Mouse (Mus musculus): ENCODE results near the gene Atp5e. TPM values are rescaled to one million over a fixed set of nuclear protein-coding genes. Genes with fewer than 3 reads are reported as not detected.

Atp5e gene
- polyA plus RNA-seq, 1 experiment from 2014 or later: 771 TPM

GRCm38 (mm10) chr2:174436076-174436701 lies 27.7 kb downstream of the Atp5e start:
- ATAC-seq (ENCODE audit: low FRiP score, low TSS enrichment) (no peak), DNase-seq (no peak)
- Histone ChIP-seq H3K27me3 (ENCODE audit: control insufficient read depth, insufficient read depth, low read length) (no peaks in the 10 kb centered on the region), H3K4me1 (ENCODE audit: control insufficient read depth, insufficient read depth, low read length) (peaks cover 18% of the 10 kb centered on the region), H3K4me2 (ENCODE audit: low read length) (no peak overlapping the region), H3K9me3 (ENCODE audit: control insufficient read depth, low read length) (no peaks in the 10 kb centered on the region), H3K9ac (replicated peaks; ENCODE audit: low read length) (no peak overlapping the region), H3K4me3 (replicated peaks; ENCODE audit: low read depth, low read length) (no peak overlapping the region), H3K27ac (replicated peaks; ENCODE audit: low read depth, low read length) (no peak overlapping the region), H3K36me3 (ENCODE audit: control insufficient read depth, insufficient read depth, low read length) (no peaks in the 10 kb centered on the region)
- whole genome bisulfite sequencing: 94% methylated on average over 26 of the region's 26 CpGs

- Histone ChIP-seq H3K4me3 (replicated peaks; ENCODE audit: low read depth, low read length) (no peak overlapping the region), H3K4me1 (ENCODE audit: control insufficient read depth, insufficient read depth, low read length) (peaks cover 18% of the 10 kb centered on the region), H3K27me3 (ENCODE audit: control insufficient read depth, insufficient read depth, low read length) (no peaks in the 10 kb centered on the region), H3K9me3 (ENCODE audit: control insufficient read depth, low read length) (no peaks in the 10 kb centered on the region), H3K36me3 (ENCODE audit: control insufficient read depth, insufficient read depth, low read length) (no peaks in the 10 kb centered on the region), H3K27ac (replicated peaks; ENCODE audit: low read depth, low read length) (no peak overlapping the region), H3K4me2 (ENCODE audit: low read length) (no peak overlapping the region), H3K9ac (replicated peaks; ENCODE audit: low read length) (no peak overlapping the region)
- ATAC-seq (ENCODE audit: low FRiP score, low TSS enrichment): no peak
- DNase-seq: no peak
- WGBS: 96% methylated on average over 9 of the region's 9 CpGs
Measured at GRCm38 (mm10) chr2:174434943-174435342, 29.0 kb downstream of the Atp5e start.

- WGBS: 80% methylated on average over 10 of the region's 10 CpGs
Measured at GRCm38 (mm10) chr2:174428996-174429591, 34.8 kb downstream of the Atp5e start.

DNA sequence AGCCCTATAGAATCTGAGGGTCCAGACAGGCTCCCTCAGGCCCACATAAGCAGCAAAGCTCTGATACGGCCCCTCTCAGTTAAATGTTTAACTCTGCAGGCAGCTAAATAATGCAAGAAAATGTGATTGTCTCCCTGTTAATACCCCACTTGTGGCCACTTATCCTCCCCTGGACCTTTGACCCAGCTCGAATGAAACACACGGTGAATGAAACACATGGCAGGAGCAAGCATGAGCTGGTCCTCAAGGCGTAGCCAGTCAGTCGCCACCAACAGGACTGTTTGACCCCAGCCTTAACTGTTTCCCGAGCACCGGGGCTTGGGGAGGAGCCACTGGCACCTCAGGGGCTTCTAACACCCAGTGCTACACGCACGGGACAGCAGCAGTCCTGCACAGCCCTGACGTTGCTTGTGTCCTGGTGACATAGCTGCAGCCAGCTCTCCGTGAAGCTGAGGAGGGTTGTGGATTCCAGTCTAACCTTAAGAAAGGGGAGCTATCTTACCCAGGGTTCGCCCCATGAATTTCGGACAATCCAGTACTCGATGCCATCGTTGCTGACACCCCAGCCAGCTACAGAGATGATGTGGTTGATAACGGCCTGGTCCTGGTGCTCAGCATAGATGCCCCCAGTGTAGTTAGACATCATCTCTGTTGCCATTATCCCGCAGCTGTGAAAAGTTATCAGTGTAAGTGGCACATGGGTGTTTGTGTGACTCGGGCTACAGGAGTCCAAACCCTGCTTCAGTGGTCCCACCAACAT lies 35.6 kb downstream of the Atp5e start:
- WGBS: 80% methylated on average over 18 of the region's 18 CpGs
- ATAC-seq (ENCODE audit: low FRiP score, low TSS enrichment) (no peak), DNase-seq (no peak)
- Histone ChIP-seq H3K9ac (replicated peaks; ENCODE audit: low read length) (no peak overlapping the region), H3K4me2 (ENCODE audit: low read length) (no peak overlapping the region), H3K4me1 (ENCODE audit: control insufficient read depth, insufficient read depth, low read length) (0 out of 2 replicates have a peak, but pooled peaks cover 4% of the 10 kb centered on the region), H3K27me3 (ENCODE audit: control insufficient read depth, insufficient read depth, low read length) (no peaks in the 10 kb centered on the region), H3K4me3 (replicated peaks; ENCODE audit: low read depth, low read length) (no peak overlapping the region), H3K9me3 (ENCODE audit: control insufficient read depth, low read length) (no peaks in the 10 kb centered on the region), H3K27ac (replicated peaks; ENCODE audit: low read depth, low read length) (0 out of 2 replicates have a peak overlapping the region, but pooled peaks have one; percentile 5), H3K36me3 (ENCODE audit: control insufficient read depth, insufficient read depth, low read length) (peaks cover 57% of the 10 kb centered on the region)

More at GRCm38 (mm10) chr2:174428996-174429591, 34.8 kb downstream of the Atp5e start:
- Histone ChIP-seq H3K4me1 (ENCODE audit: control insufficient read depth, insufficient read depth, low read length) (0 out of 2 replicates have a peak, but pooled peaks cover 4% of the 10 kb centered on the region), H3K9ac (replicated peaks; ENCODE audit: low read length) (no peak overlapping the region), H3K27me3 (ENCODE audit: control insufficient read depth, insufficient read depth, low read length) (no peaks in the 10 kb centered on the region), H3K27ac (replicated peaks; ENCODE audit: low read depth, low read length) (0 out of 2 replicates have a peak overlapping the region, but pooled peaks have one; percentile 5), H3K4me3 (replicated peaks; ENCODE audit: low read depth, low read length) (no peak overlapping the region), H3K9me3 (ENCODE audit: control insufficient read depth, low read length) (no peaks in the 10 kb centered on the region), H3K36me3 (ENCODE audit: control insufficient read depth, insufficient read depth, low read length) (peaks cover 49% of the 10 kb centered on the region), H3K4me2 (ENCODE audit: low read length) (no peak overlapping the region)
- no peak for ATAC-seq (ENCODE audit: low FRiP score, low TSS enrichment)
- DNase-seq: peak; percentile 41

- no peak for DNase-seq
- Histone ChIP-seq H3K9me3 (ENCODE audit: control insufficient read depth, low read length) (no peaks in the 10 kb centered on the region), H3K9ac (replicated peaks; ENCODE audit: low read length) (no peak overlapping the region), H3K27ac (replicated peaks; ENCODE audit: low read depth, low read length) (no peak overlapping the region), H3K4me1 (ENCODE audit: control insufficient read depth, insufficient read depth, low read length) (0 out of 2 replicates have a peak, but pooled peaks cover 4% of the 10 kb centered on the region), H3K4me3 (replicated peaks; ENCODE audit: low read depth, low read length) (no peak overlapping the region), H3K4me2 (ENCODE audit: low read length) (no peak overlapping the region), H3K27me3 (ENCODE audit: control insufficient read depth, insufficient read depth, low read length) (no peaks in the 10 kb centered on the region), H3K36me3 (ENCODE audit: control insufficient read depth, insufficient read depth, low read length) (peaks cover 71% of the 10 kb centered on the region)
- WGBS: 93% methylated on average over 12 of the region's 12 CpGs
- 0 out of 2 replicates have a peak, but pooled peaks have one; percentile 7 for ATAC-seq (ENCODE audit: low FRiP score, low TSS enrichment)
Measured at GRCm38 (mm10) chr2:174426856-174427255, 37.0 kb downstream of the Atp5e start.

GRCm38 (mm10) chr2:174424301-174425085 lies 39.4 kb downstream of the Atp5e start:
- no peak overlapping the region for H3K9ac ChIP-seq (replicated peaks; ENCODE audit: low read length)
- peaks cover 87% of the 10 kb centered on the region for H3K36me3 ChIP-seq (ENCODE audit: control insufficient read depth, insufficient read depth, low read length)
- H3K4me1 ChIP-seq (ENCODE audit: control insufficient read depth, insufficient read depth, low read length): 0 out of 2 replicates have a peak, but pooled peaks cover 4% of the 10 kb centered on the region
- no peak overlapping the region for H3K4me3 ChIP-seq (replicated peaks; ENCODE audit: low read depth, low read length)
- no peak overlapping the region for H3K4me2 ChIP-seq (ENCODE audit: low read length)
- no peak overlapping the region for H3K27ac ChIP-seq (replicated peaks; ENCODE audit: low read depth, low read length)
- H3K9me3 ChIP-seq (ENCODE audit: control insufficient read depth, low read length): no peaks in the 10 kb centered on the region
- ATAC-seq (ENCODE audit: low FRiP score, low TSS enrichment) (no peak), DNase-seq (no peak)
- WGBS: 93% methylated on average over 11 of the region's 11 CpGs
- no peaks in the 10 kb centered on the region for H3K27me3 ChIP-seq (ENCODE audit: control insufficient read depth, insufficient read depth, low read length)

DNA sequence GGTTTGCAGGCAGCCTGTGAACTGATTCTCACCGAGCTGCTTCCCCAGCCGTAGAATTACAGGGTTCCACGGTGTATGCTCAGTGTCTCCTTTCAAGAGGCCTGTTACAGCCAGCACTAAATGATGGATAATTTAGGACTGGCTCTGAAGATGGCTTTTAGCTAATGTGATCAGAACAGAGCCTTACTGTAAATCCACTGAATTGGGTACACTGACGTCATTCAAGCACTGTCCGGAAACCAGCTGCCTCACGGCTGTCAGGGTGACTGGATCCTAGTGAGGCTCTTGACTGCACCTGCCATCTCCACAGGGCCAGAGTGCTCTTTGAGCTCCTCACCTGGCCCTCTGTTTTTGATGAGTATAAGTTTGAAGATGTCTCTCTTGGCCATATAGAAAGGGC lies 42.8 kb downstream of the Atp5e start:
- peaks cover 58% of the 10 kb centered on the region for H3K36me3 ChIP-seq (ENCODE audit: control insufficient read depth, insufficient read depth, low read length)
- WGBS: 92% methylated on average over 6 of the region's 6 CpGs

DNA sequence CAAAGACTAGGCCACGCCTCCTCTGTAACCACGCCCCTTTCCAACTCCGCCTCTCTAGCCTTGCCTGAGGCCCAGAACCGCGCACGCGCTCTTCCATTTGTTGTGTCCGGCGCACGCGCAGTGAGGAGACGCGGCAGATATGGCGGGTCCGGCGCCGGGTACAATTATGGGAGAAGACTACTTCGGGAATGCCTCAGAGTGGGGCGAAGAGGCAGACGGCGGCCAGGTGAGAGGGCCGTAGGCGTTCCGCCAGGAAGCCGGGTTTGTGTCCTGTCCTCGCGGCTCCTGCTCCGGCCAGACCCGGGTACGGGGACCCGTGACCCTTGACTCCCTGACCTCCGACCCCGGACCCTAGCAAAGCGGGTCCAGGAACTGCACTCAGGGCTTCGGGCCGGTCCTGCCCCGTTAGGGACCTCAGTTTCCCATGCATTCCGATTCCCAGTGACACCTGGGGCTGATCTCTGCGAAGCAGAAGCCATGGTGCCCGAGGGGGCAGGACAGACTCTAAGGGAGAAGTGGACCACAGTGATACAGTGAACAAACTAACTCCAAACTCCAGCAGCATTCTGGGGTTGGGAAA lies 48.1 kb downstream of the Atp5e start, which contains the start of gene Nelfcd:
TSS of gene Nelfcd (plus strand) at position 74 of the 580 bp plus-strand sequence.
- Histone ChIP-seq H3K4me1 (ENCODE audit: control insufficient read depth, insufficient read depth, low read length) (peaks cover 11% of the 10 kb centered on the region), H3K27ac (replicated peaks; ENCODE audit: low read depth, low read length) (no peak within 1 kb of the TSS), H3K4me3 (replicated peaks; ENCODE audit: low read depth, low read length) (peak within 1 kb of the TSS; percentile 90), H3K9me3 (ENCODE audit: control insufficient read depth, low read length) (no peaks in the 10 kb centered on the region), H3K9ac (replicated peaks; ENCODE audit: low read length) (peak within 1 kb of the TSS; percentile 78), H3K36me3 (ENCODE audit: control insufficient read depth, insufficient read depth, low read length) (peaks cover 6% of the 10 kb centered on the region; the same call in 1 of the 2 replicates), H3K27me3 (ENCODE audit: control insufficient read depth, insufficient read depth, low read length) (no peaks in the 10 kb centered on the region), H3K4me2 (ENCODE audit: low read length) (peak within 1 kb of the TSS; percentile 86)
- DNase-seq: peak; percentile 98
- peak; percentile 91 for ATAC-seq (ENCODE audit: low FRiP score, low TSS enrichment)
- WGBS: under 1% methylated on average over 40 of the region's 40 CpGs

More for the DNA sequence above, 42.8 kb downstream of the Atp5e start:
- Histone ChIP-seq H3K4me3 (replicated peaks; ENCODE audit: low read depth, low read length) (no peak overlapping the region), H3K27ac (replicated peaks; ENCODE audit: low read depth, low read length) (no peak overlapping the region), H3K4me1 (ENCODE audit: control insufficient read depth, insufficient read depth, low read length) (peaks cover 10% of the 10 kb centered on the region), H3K9me3 (ENCODE audit: control insufficient read depth, low read length) (no peaks in the 10 kb centered on the region), H3K9ac (replicated peaks; ENCODE audit: low read length) (no peak overlapping the region), H3K4me2 (ENCODE audit: low read length) (no peak overlapping the region), H3K27me3 (ENCODE audit: control insufficient read depth, insufficient read depth, low read length) (no peaks in the 10 kb centered on the region)
- DNase-seq: no peak
- no peak for ATAC-seq (ENCODE audit: low FRiP score, low TSS enrichment)
